Mouse (Mus musculus) CH12.LX (cell line): ENCODE data around the gene Bglap3. TPM values are rescaled to one million over a fixed set of nuclear protein-coding genes. Genes with fewer than 3 reads are reported as not detected.
"Not testable (repeated sequence)": the region's sequence is repeated elsewhere in the genome, so short reads cannot be mapped to it uniquely, and the experiment has no call there.

ENCODE experiments used
- DNase-seq: peaks from one replicate; pipeline ENCODE4 v3.0.0-alpha.2; 2013; ENCODE audit errors: extremely low read depth
- H3K27ac ChIP-seq: 2 replicates; pipeline ENCODE4 v1.5.1; 2012; ENCODE audit warnings: low read depth, mild to moderate bottlenecking, control low read depth, moderate library complexity; ENCODE audit not compliant: insufficient read depth
- H3K27me3 ChIP-seq: replicated peaks from 2 replicates; pipeline ENCODE3; 2012; ENCODE audit warnings: inconsistent platforms
- H3K36me3 ChIP-seq, 2 experiments: replicated peaks in 1 of 2; 2 replicates each; pipeline versions ENCODE3 to v1.6.1; 2012; ENCODE audit warnings: inconsistent platforms in 1 of 2, low read length in 1 of 2, mild to moderate bottlenecking in 1 of 2, mixed read lengths in 1 of 2, moderate library complexity in 1 of 2; ENCODE audit not compliant: control insufficient read depth in 1 of 2, insufficient read depth in 1 of 2
- H3K4me1 ChIP-seq, 2 experiments: 2 replicates each; pipeline ENCODE4 v1.6.1; 2012; ENCODE audit warnings: inconsistent platforms in 1 of 2, moderate library complexity in 1 of 2; ENCODE audit not compliant: insufficient read depth in 2 of 2, control insufficient read depth in 1 of 2
- H3K4me2 ChIP-seq: 2 replicates; pipeline ENCODE4 v1.6.1; 2012; ENCODE audit warnings: low read depth, mild to moderate bottlenecking, control low read depth; ENCODE audit not compliant: poor library complexity, insufficient read depth, severe bottlenecking
- H3K4me3 ChIP-seq, 3 experiments: fragments of 150-350 bp in 1 of 3; sonication (generic) in 1 of 3; replicated peaks in 1 of 3; 2 replicates each; pipeline versions ENCODE3 to v1.5.1; 2011 to 2012; ENCODE audit warnings: low read depth in 2 of 3, low read length in 2 of 3, mild to moderate bottlenecking in 2 of 3, moderate library complexity in 2 of 3, control low read depth in 1 of 3, improper control_type of control experiment in 1 of 3, inconsistent platforms in 1 of 3, mixed read lengths in 1 of 3; ENCODE audit not compliant: poor library complexity in 1 of 3
- H3K79me2 ChIP-seq: replicated peaks from 2 replicates; pipeline ENCODE4 v1.6.1; 2012; ENCODE audit warnings: mild to moderate bottlenecking, moderate library complexity; ENCODE audit not compliant: control insufficient read depth, poor library complexity, insufficient read depth, severe bottlenecking; ENCODE audit errors: extremely low read depth
- H3K9ac ChIP-seq: 2 replicates; pipeline ENCODE4 v1.6.1; 2012; ENCODE audit warnings: low read depth, mild to moderate bottlenecking, control low read depth, moderate library complexity; ENCODE audit not compliant: insufficient read depth
- H3K9me3 ChIP-seq: replicated peaks from 2 replicates; pipeline ENCODE3; 2012; ENCODE audit warnings: low read length, inconsistent platforms, mixed read lengths
- BHLHE40 ChIP-seq: IDR thresholded peaks from 2 replicates; pipeline ENCODE4 v1.6.1; 2011; ENCODE audit warnings: mild to moderate bottlenecking, low read depth, low read length, improper control_type of control experiment
- CHD1 ChIP-seq: IDR thresholded peaks from 2 replicates; pipeline ENCODE4 v1.6.1; 2012; ENCODE audit warnings: low read depth, low read length, improper control_type of control experiment, inconsistent platforms
- CTCF ChIP-seq, 2 experiments: IDR thresholded peaks in 1 of 2; conservative IDR thresholded peaks in 1 of 2; 2 replicates each; pipeline ENCODE4 v1.5.1; 2011 to 2012; ENCODE audit warnings: low read depth in 2 of 2, low read length in 2 of 2, improper control_type of control experiment in 1 of 2, inconsistent platforms in 1 of 2, mild to moderate bottlenecking in 1 of 2, moderate library complexity in 1 of 2
- ELF1 ChIP-seq: IDR thresholded peaks from 2 replicates; pipeline ENCODE4 v1.6.1; 2014; ENCODE audit warnings: low read depth, mild to moderate bottlenecking, inconsistent platforms, low read length, improper control_type of control experiment
- ETS1 ChIP-seq: conservative IDR thresholded peaks from 2 replicates; pipeline ENCODE4 v1.6.1; 2012; ENCODE audit warnings: low read depth, mild to moderate bottlenecking, inconsistent platforms, low read length, improper control_type of control experiment, moderate library complexity
- GABPA ChIP-seq: IDR thresholded peaks from 2 replicates; pipeline ENCODE4 v1.6.1; 2012; ENCODE audit warnings: low read depth, low read length, improper control_type of control experiment, inconsistent platforms; ENCODE audit not compliant: insufficient replicate concordance
- KAT2A ChIP-seq: IDR thresholded peaks from 2 replicates; pipeline ENCODE4 v1.6.1; 2012; ENCODE audit warnings: low read length, improper control_type of control experiment, inconsistent platforms; ENCODE audit not compliant: insufficient replicate concordance
- MAZ ChIP-seq: IDR thresholded peaks from 2 replicates; pipeline ENCODE4 v1.6.1; 2012; ENCODE audit warnings: low read depth, mild to moderate bottlenecking, inconsistent platforms, low read length, improper control_type of control experiment, moderate library complexity
- MEF2A ChIP-seq: IDR thresholded peaks from 2 replicates; pipeline ENCODE4 v1.6.1; 2014; ENCODE audit warnings: low read depth, mild to moderate bottlenecking, inconsistent platforms, low read length, improper control_type of control experiment, borderline replicate concordance
- MXI1 ChIP-seq: IDR thresholded peaks from 2 replicates; pipeline ENCODE4 v1.6.1; 2011; ENCODE audit warnings: mild to moderate bottlenecking, low read depth, low read length, improper control_type of control experiment
- POLR2A ChIP-seq: IDR thresholded peaks from 2 replicates; pipeline ENCODE4 v1.6.1; 2011; ENCODE audit warnings: low read depth, mild to moderate bottlenecking, improper control_type of control experiment, low read length
- POLR2AphosphoS2 ChIP-seq: IDR thresholded peaks from 2 replicates; pipeline ENCODE4 v1.6.1; 2011; ENCODE audit warnings: low read depth, low read length, improper control_type of control experiment
- RAD21 ChIP-seq: IDR thresholded peaks from 2 replicates; pipeline ENCODE4 v1.6.1; 2011; ENCODE audit warnings: low read depth, mild to moderate bottlenecking, low read length, improper control_type of control experiment, moderate library complexity
- RCOR1 ChIP-seq: conservative IDR thresholded peaks from 2 replicates; pipeline ENCODE4 v1.6.1; 2012; ENCODE audit warnings: low read depth, mild to moderate bottlenecking, inconsistent platforms, low read length, improper control_type of control experiment
- SIN3A ChIP-seq: IDR thresholded peaks from 2 replicates; pipeline ENCODE4 v1.6.1; 2012; ENCODE audit warnings: low read length, improper control_type of control experiment, inconsistent platforms
- UBTF ChIP-seq: IDR thresholded peaks from 2 replicates; pipeline ENCODE4 v1.6.1; 2012; ENCODE audit warnings: low read depth, mild to moderate bottlenecking, inconsistent platforms, low read length, improper control_type of control experiment, moderate library complexity
- USF1 ChIP-seq: IDR thresholded peaks from 2 replicates; pipeline ENCODE4 v1.6.1; 2014; ENCODE audit warnings: low read depth, mild to moderate bottlenecking, inconsistent platforms, low read length, improper control_type of control experiment
- USF2 ChIP-seq: conservative IDR thresholded peaks from 2 replicates; pipeline ENCODE4 v1.6.1; 2011; ENCODE audit warnings: low read depth, low read length, improper control_type of control experiment
- ZC3H11A ChIP-seq: IDR thresholded peaks from 2 replicates; pipeline ENCODE4 v1.6.1; 2012; ENCODE audit warnings: low read depth, mild to moderate bottlenecking, inconsistent platforms, low read length, improper control_type of control experiment
- ZNF384 ChIP-seq: IDR thresholded peaks from 2 replicates; pipeline ENCODE4 v1.6.1; 2012; ENCODE audit warnings: low read depth, low read length, improper control_type of control experiment, inconsistent platforms
- dilution Hi-C: fragments of 300-500 bp; cut with MboI; formaldehyde crosslinking; loops from 2 replicates; pipeline ENCODE4 v1.14.3; 2020; ENCODE audit warnings: low sequenced_read_pairs; ENCODE audit not compliant: extremely low pct_unique_long_range_greater_than_20kb, extremely low pct_ligation_motif_present
- in situ Hi-C: fragments of 300-500 bp; cut with MboI; formaldehyde crosslinking; loops from 3 replicates; pipeline ENCODE4 v1.14.3; 2019; ENCODE audit warnings: low sequenced_read_pairs, low pct_ligation_motif_present, low pct_unique_long_range_greater_than_20kb, mixed read lengths
- polyA plus RNA-seq: library from polyadenylated mRNA; unstranded; fragments of >175 nt; gene quantifications from 2 replicates; pipeline ENCODE4 v1.2.1, GENCODE M21; 2012; ENCODE audit warnings: low read depth; ENCODE audit not compliant: insufficient read length
- total RNA-seq, 2 experiments: library from RNA; depleted of rRNA; stranded (reverse); fragments of 300-350 nt in 1 of 2; fragments of >200 nt in 1 of 2; gene quantifications; 2 replicates each; pipeline ENCODE4 v1.2.3; 2012 to 2014

Gene Bglap3
- total RNA-seq (2012; rRNA removed) (0.59 and 1.0 TPM in 2 replicates), total RNA-seq (2014; rRNA removed) (1.7 and 2.7 TPM in 2 replicates), polyA plus RNA-seq (2.0 and 2.1 TPM in 2 replicates)

- H3K9me3 ChIP-seq, H3K79me2 ChIP-seq, H3K4me2 ChIP-seq, H3K4me1 ChIP-seq, DNase-seq, in situ Hi-C loops, H3K27ac ChIP-seq, H3K4me3 ChIP-seq, H3K36me3 ChIP-seq, H3K9ac ChIP-seq, H3K27me3 ChIP-seq, dilution Hi-C loops: not testable (repeated sequence)
These were observed at the start of gene Bglap3 for GRCm38 (mm10) chr3:88372643-88373042. Gene Bglap3 (minus strand): TSS chr3:88372743.

- Histone ChIP-seq H3K27ac (no peak overlapping the region), H3K9ac (no peak overlapping the region), H3K27me3 (no peaks in the 10 kb centered on the region), H3K36me3 (peaks cover 35 to 53% of the 10 kb centered on the region in 2 experiments), H3K4me3 (no peak overlapping the region), H3K4me2 (no peak overlapping the region), H3K79me2 (peaks cover 16% of the 10 kb centered on the region), H3K9me3 (no peaks in the 10 kb centered on the region), H3K4me1 (peaks cover 5 to 32% of the 10 kb centered on the region in 2 experiments; a peak in 3 of 4 replicates)
- no peak for DNase-seq
- TF ChIP-seq POLR2AphosphoS2 (no peak), RCOR1 (no peak), USF2 (no peak), SIN3A (no peak), BHLHE40 (no peak), CTCF (conservative IDR thresholded peaks at IDR 0.05 in 1 of 2, IDR thresholded peaks at IDR 0.05 in 1 of 2; ENCODE audit: low read depth in 2 of 2, low read length in 2 of 2) (no peak), ELF1 (no peak), KAT2A (no peak), ZC3H11A (no peak), ZNF384 (no peak), POLR2A (no peak), MXI1 (no peak), USF1 (no peak), MAZ (no peak), UBTF (no peak), MEF2A (no peak), CHD1 (no peak), GABPA (no peak), RAD21 (no peak), ETS1 (no peak)
- dilution Hi-C loops (no loop called here), in situ Hi-C loops (no loop called here)
These were observed 49.6 kb upstream of the Bglap3 start for GRCm38 (mm10) chr3:88422020-88422720.
